Mouse (Mus musculus): Measurements from ENCODE around the gene Zfp715. TPM values are rescaled to one million over a fixed set of nuclear protein-coding genes. Genes with fewer than 3 reads are reported as not detected.
"Not testable (repeated sequence)": the region's sequence is repeated elsewhere in the genome, so short reads cannot be mapped to it uniquely, and the experiment has no call there.

The Zfp715 gene
- polyA plus RNA-seq, 1 experiment from 2014 or later, result 12.1 TPM

GRCm38 (mm10) chr7:43349623-43350022 lies 36.5 kb upstream of the Zfp715 start:
- not testable (repeated sequence) for H3K4me3 ChIP-seq (ENCODE audit: low read depth, low read length); H3K4me2 ChIP-seq; H3K9me3 ChIP-seq (replicated peaks; ENCODE audit: control insufficient read depth, low read length); H3K36me3 ChIP-seq (ENCODE audit: control insufficient read depth, insufficient read depth, low read length); ATAC-seq (replicated peaks; ENCODE audit: insufficient number of reproducible peaks, low FRiP score, low TSS enrichment); H3K27me3 ChIP-seq (ENCODE audit: control insufficient read depth, insufficient read depth, low read length); H3K27ac ChIP-seq (ENCODE audit: low read depth, low read length); H3K4me1 ChIP-seq (ENCODE audit: control insufficient read depth, insufficient read depth, low read length); H3K9ac ChIP-seq (ENCODE audit: low read depth, low read length)
- 59% methylated on average over 5 of the region's 5 CpGs for WGBS (ENCODE audit: insufficient replicate concordance)

GRCm38 (mm10) chr7:43346571-43346970 lies 33.5 kb upstream of the Zfp715 start:
- H3K4me1 ChIP-seq (ENCODE audit: control insufficient read depth, insufficient read depth, low read length), result no peaks in the 10 kb centered on the region
- H3K36me3 ChIP-seq (ENCODE audit: control insufficient read depth, insufficient read depth, low read length), result no peaks in the 10 kb centered on the region
- H3K27ac ChIP-seq (ENCODE audit: low read depth, low read length), result no peak overlapping the region
- ATAC-seq (replicated peaks; ENCODE audit: insufficient number of reproducible peaks, low FRiP score, low TSS enrichment), result no peak
- no peak overlapping the region for H3K4me2 ChIP-seq
- no peak overlapping the region for H3K4me3 ChIP-seq (ENCODE audit: low read depth, low read length)
- no peak overlapping the region for H3K9ac ChIP-seq (ENCODE audit: low read depth, low read length)
- no peaks in the 10 kb centered on the region for H3K9me3 ChIP-seq (replicated peaks; ENCODE audit: control insufficient read depth, low read length)
- H3K27me3 ChIP-seq (ENCODE audit: control insufficient read depth, insufficient read depth, low read length), result no peaks in the 10 kb centered on the region
- WGBS (ENCODE audit: insufficient replicate concordance), result 79% methylated on average over 1 of the region's 1 CpGs

- H3K27ac ChIP-seq (ENCODE audit: low read depth, low read length), result no peak overlapping the region
- no peaks in the 10 kb centered on the region for H3K4me1 ChIP-seq (ENCODE audit: control insufficient read depth, insufficient read depth, low read length)
- no peaks in the 10 kb centered on the region for H3K9me3 ChIP-seq (replicated peaks; ENCODE audit: control insufficient read depth, low read length)
- H3K4me2 ChIP-seq, result no peak overlapping the region
- H3K27me3 ChIP-seq (ENCODE audit: control insufficient read depth, insufficient read depth, low read length), result no peaks in the 10 kb centered on the region
- 66% methylated on average over 4 of the region's 4 CpGs for WGBS (ENCODE audit: insufficient replicate concordance)
- no peak for ATAC-seq (replicated peaks; ENCODE audit: insufficient number of reproducible peaks, low FRiP score, low TSS enrichment)
- no peak overlapping the region for H3K9ac ChIP-seq (ENCODE audit: low read depth, low read length)
- no peak overlapping the region for H3K4me3 ChIP-seq (ENCODE audit: low read depth, low read length)
- H3K36me3 ChIP-seq (ENCODE audit: control insufficient read depth, insufficient read depth, low read length), result no peaks in the 10 kb centered on the region
Measured at GRCm38 (mm10) chr7:43346148-43346547, 33.1 kb upstream of the Zfp715 start.

- Histone ChIP-seq H3K4me3 (ENCODE audit: low read depth, low read length) (no peak overlapping the region), H3K9ac (ENCODE audit: low read depth, low read length) (no peak overlapping the region), H3K4me1 (ENCODE audit: control insufficient read depth, insufficient read depth, low read length) (no peaks in the 10 kb centered on the region), H3K36me3 (ENCODE audit: control insufficient read depth, insufficient read depth, low read length) (no peaks in the 10 kb centered on the region), H3K4me2 (no peak overlapping the region), H3K27ac (ENCODE audit: low read depth, low read length) (no peak overlapping the region), H3K27me3 (ENCODE audit: control insufficient read depth, insufficient read depth, low read length) (no peaks in the 10 kb centered on the region), H3K9me3 (replicated peaks; ENCODE audit: control insufficient read depth, low read length) (no peaks in the 10 kb centered on the region)
- 70% methylated on average over 4 of the region's 4 CpGs for WGBS (ENCODE audit: insufficient replicate concordance)
- no peak for ATAC-seq (replicated peaks; ENCODE audit: insufficient number of reproducible peaks, low FRiP score, low TSS enrichment)
Measured at GRCm38 (mm10) chr7:43344491-43344890, 31.4 kb upstream of the Zfp715 start.

- Histone ChIP-seq H3K4me3 (ENCODE audit: low read depth, low read length) (no peak overlapping the region), H3K27ac (ENCODE audit: low read depth, low read length) (no peak overlapping the region), H3K4me2 (no peak overlapping the region), H3K4me1 (ENCODE audit: control insufficient read depth, insufficient read depth, low read length) (no peaks in the 10 kb centered on the region), H3K9ac (ENCODE audit: low read depth, low read length) (no peak overlapping the region), H3K36me3 (ENCODE audit: control insufficient read depth, insufficient read depth, low read length) (no peaks in the 10 kb centered on the region), H3K27me3 (ENCODE audit: control insufficient read depth, insufficient read depth, low read length) (no peaks in the 10 kb centered on the region), H3K9me3 (replicated peaks; ENCODE audit: control insufficient read depth, low read length) (no peaks in the 10 kb centered on the region)
- no peak for ATAC-seq (replicated peaks; ENCODE audit: insufficient number of reproducible peaks, low FRiP score, low TSS enrichment)
- WGBS (ENCODE audit: insufficient replicate concordance), result 69% methylated on average over 2 of the region's 2 CpGs
Measured at GRCm38 (mm10) chr7:43344020-43344419, 30.9 kb upstream of the Zfp715 start.

- no peak for ATAC-seq (replicated peaks; ENCODE audit: insufficient number of reproducible peaks, low FRiP score, low TSS enrichment)
- Histone ChIP-seq H3K4me2 (no peak overlapping the region), H3K4me3 (ENCODE audit: low read depth, low read length) (no peak overlapping the region), H3K4me1 (ENCODE audit: control insufficient read depth, insufficient read depth, low read length) (no peaks in the 10 kb centered on the region), H3K27ac (ENCODE audit: low read depth, low read length) (no peak overlapping the region), H3K9ac (ENCODE audit: low read depth, low read length) (no peak overlapping the region), H3K36me3 (ENCODE audit: control insufficient read depth, insufficient read depth, low read length) (no peaks in the 10 kb centered on the region), H3K27me3 (ENCODE audit: control insufficient read depth, insufficient read depth, low read length) (no peaks in the 10 kb centered on the region), H3K9me3 (replicated peaks; ENCODE audit: control insufficient read depth, low read length) (no peaks in the 10 kb centered on the region)
- 58% methylated on average over 5 of the region's 5 CpGs for WGBS (ENCODE audit: insufficient replicate concordance)
Measured at GRCm38 (mm10) chr7:43343191-43343590, 30.1 kb upstream of the Zfp715 start.

- Histone ChIP-seq H3K9ac (ENCODE audit: low read depth, low read length) (no peak overlapping the region), H3K27ac (ENCODE audit: low read depth, low read length) (no peak overlapping the region), H3K9me3 (replicated peaks; ENCODE audit: control insufficient read depth, low read length) (no peaks in the 10 kb centered on the region), H3K4me3 (ENCODE audit: low read depth, low read length) (no peak overlapping the region), H3K4me1 (ENCODE audit: control insufficient read depth, insufficient read depth, low read length) (no peaks in the 10 kb centered on the region), H3K36me3 (ENCODE audit: control insufficient read depth, insufficient read depth, low read length) (no peaks in the 10 kb centered on the region), H3K4me2 (no peak overlapping the region), H3K27me3 (ENCODE audit: control insufficient read depth, insufficient read depth, low read length) (no peaks in the 10 kb centered on the region)
- 81% methylated on average over 4 of the region's 4 CpGs for WGBS (ENCODE audit: insufficient replicate concordance)
- ATAC-seq (replicated peaks; ENCODE audit: insufficient number of reproducible peaks, low FRiP score, low TSS enrichment), result no peak
Measured at GRCm38 (mm10) chr7:43340771-43341170, 27.7 kb upstream of the Zfp715 start.

GRCm38 (mm10) chr7:43333899-43334298 lies 20.8 kb upstream of the Zfp715 start:
- Histone ChIP-seq H3K27ac (ENCODE audit: low read depth, low read length) (no peak overlapping the region), H3K4me2 (no peak overlapping the region), H3K9ac (ENCODE audit: low read depth, low read length) (no peak overlapping the region), H3K4me1 (ENCODE audit: control insufficient read depth, insufficient read depth, low read length) (no peaks in the 10 kb centered on the region), H3K9me3 (replicated peaks; ENCODE audit: control insufficient read depth, low read length) (no peaks in the 10 kb centered on the region), H3K27me3 (ENCODE audit: control insufficient read depth, insufficient read depth, low read length) (no peaks in the 10 kb centered on the region), H3K4me3 (ENCODE audit: low read depth, low read length) (no peak overlapping the region), H3K36me3 (ENCODE audit: control insufficient read depth, insufficient read depth, low read length) (no peaks in the 10 kb centered on the region)
- no peak for ATAC-seq (replicated peaks; ENCODE audit: insufficient number of reproducible peaks, low FRiP score, low TSS enrichment)
- 56% methylated on average over 2 of the region's 2 CpGs for WGBS (ENCODE audit: insufficient replicate concordance)

- Histone ChIP-seq H3K4me2 (no peak overlapping the region), H3K36me3 (ENCODE audit: control insufficient read depth, insufficient read depth, low read length) (no peaks in the 10 kb centered on the region), H3K9ac (ENCODE audit: low read depth, low read length) (no peak overlapping the region), H3K4me1 (ENCODE audit: control insufficient read depth, insufficient read depth, low read length) (no peaks in the 10 kb centered on the region), H3K4me3 (ENCODE audit: low read depth, low read length) (no peak overlapping the region), H3K27me3 (ENCODE audit: control insufficient read depth, insufficient read depth, low read length) (no peaks in the 10 kb centered on the region), H3K9me3 (replicated peaks; ENCODE audit: control insufficient read depth, low read length) (no peaks in the 10 kb centered on the region), H3K27ac (ENCODE audit: low read depth, low read length) (no peak overlapping the region)
- no peak for ATAC-seq (replicated peaks; ENCODE audit: insufficient number of reproducible peaks, low FRiP score, low TSS enrichment)
- 29% methylated on average over 5 of the region's 7 CpGs for WGBS (ENCODE audit: insufficient replicate concordance)
Measured at GRCm38 (mm10) chr7:43333203-43333602, 20.1 kb upstream of the Zfp715 start.
